Mouse (Mus musculus) heart, adult 9 months (tissue): ENCODE results near the gene 1700020A23Rik.

Experiments used
- DNase-seq, 2 experiments: peaks; one replicate each; pipeline ENCODE4 v3.0.0; 2022; ENCODE audit warnings: low spot score in 2 of 2

The 1700020A23Rik gene

GRCm38 (mm10) chr2:130411558-130412495 is 6.8 kb downstream of the 1700020A23Rik start:
- DNase-seq = peak; percentile 67 to 79

GRCm38 (mm10) chr2:130412775-130413174 is 7.7 kb downstream of the 1700020A23Rik start:
- no peak for DNase-seq

DNA sequence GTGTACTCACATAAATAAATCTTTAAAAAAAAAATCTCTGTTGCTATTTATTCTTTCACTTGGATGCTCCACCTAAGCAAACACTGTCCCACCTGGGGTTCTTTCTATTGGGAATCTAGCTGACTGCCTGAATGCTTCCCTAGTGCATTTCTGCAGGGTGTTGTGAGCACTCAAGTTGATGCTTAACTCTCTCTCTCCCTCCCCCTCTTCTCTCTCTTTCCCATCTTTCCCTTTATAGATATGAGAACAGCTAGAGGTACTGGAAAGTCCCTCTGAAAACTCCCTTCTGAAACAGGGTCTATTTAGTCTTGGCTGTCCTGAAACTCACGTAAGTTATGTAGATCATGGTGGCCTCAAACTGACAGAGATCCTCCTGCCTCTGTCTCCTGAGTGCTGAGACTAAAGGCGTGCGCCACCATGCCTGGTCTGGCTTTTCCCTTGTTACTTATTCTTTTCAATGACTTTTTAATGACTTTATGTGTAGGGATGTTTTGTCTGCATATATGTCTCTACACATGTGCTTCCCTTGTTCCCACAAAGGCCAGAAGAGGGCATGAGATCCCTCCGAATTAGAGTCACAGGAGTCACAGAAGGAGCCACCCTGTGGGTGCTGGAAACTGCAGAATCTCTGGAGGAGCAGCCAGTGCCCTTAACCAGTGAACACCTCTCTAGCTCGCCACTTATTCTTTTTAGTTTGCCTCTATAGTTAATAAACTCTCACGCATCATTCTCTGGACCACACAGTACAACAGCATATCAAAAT is 9.2 kb downstream of the 1700020A23Rik start:
- DNase-seq = no peak

DNA sequence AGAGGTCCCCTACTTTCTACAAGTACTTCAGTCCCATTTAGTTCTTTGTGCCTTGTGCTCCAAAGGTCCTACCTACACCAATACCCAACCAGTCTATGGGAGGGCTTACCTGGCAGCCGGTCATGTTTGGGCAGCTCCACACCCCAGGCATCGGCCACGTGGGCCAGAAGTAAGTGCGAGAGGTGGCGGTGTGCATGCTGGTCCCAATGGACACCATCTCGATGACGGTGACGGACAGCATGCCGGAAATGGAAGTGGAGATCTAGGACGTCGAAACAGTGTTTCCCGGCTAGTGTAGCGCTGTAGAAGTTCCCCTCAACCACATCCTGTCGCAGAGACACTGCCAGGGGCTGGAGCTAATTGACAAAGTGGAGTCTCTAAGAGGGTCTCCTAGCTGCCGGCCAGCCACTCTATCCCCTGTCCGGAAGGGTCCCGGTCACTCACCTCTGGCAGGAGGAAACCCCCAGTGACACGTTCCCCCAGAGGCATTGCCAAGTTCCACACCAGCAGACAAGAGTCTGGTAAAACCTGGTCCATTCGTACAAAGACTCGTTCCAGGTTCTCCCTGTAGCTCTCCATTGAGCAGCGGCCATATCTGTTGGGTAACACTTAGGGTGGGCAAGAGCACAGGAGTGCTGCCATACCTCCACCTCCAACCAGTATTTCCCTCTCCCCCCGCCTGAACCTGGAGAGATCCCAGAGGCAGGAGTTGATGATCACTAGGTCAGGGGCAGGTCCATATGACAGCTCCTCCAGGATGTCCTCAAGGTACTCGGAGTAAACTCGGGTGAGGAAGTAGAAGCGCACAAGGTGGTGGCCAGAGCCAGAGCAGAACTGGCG is 16.9 kb downstream of the 1700020A23Rik start:
- DNase-seq = no peak

- peak; percentile 69 to 75 for DNase-seq
These were observed 18.5 kb downstream of the 1700020A23Rik start for GRCm38 (mm10) chr2:130423397-130424125.

GRCm38 (mm10) chr2:130424126-130424853 is 19.2 kb downstream of the 1700020A23Rik start, which contains the start of the genes Vps16 and Pced1a:
Gene Vps16 (plus strand): TSS chr2:130424339.
Gene Pced1a (minus strand): TSS chr2:130424701.
- DNase-seq = peak; percentile 89 to 92

GRCm38 (mm10) chr2:130425112-130425511 is 20.1 kb downstream of the 1700020A23Rik start:
- DNase-seq = no peak

DNA sequence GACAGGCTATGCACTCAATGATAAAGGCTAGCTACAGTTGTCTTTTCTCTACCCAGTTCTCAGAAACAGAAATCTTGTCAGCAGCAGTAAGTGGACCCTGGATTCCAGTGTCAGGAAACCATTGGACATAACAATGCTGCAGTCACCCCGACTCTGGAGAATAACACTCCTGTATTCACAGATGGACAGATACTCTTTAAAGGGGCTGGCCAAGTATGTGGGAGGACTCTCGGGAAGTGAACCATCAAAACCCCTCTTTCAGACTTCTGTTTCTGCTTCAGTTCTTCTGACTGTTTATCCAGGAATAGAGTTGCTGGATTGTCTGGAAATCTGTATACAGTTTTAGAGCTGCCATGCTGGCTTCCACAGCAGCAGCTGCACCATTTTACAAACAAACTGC is 24.8 kb downstream of the 1700020A23Rik start:
- no peak for DNase-seq

GRCm38 (mm10) chr2:130430484-130430883 is 25.4 kb downstream of the 1700020A23Rik start:
- DNase-seq = no peak

GRCm38 (mm10) chr2:130432157-130432556 is 27.1 kb downstream of the 1700020A23Rik start:
- no peak for DNase-seq

DNA sequence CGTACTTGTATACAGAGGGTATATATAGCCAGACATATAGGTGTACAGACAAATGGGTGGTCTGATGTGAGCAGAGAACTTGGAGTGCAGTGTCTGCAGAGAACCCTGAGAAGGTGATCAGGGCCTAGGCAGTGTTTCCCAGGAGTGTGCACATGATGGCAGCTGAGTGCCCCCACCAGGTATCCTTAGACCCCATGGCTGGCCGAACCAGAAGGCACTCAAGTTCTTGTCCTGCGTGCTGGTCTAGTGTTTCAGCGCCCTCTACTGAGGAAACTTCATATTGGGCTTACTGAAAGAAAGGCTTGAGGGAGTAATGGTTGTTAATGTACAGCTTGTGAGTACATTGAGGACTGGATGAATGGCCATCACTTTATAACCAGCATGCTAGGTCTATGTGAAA is 28.1 kb downstream of the 1700020A23Rik start:
- DNase-seq = no peak

DNA sequence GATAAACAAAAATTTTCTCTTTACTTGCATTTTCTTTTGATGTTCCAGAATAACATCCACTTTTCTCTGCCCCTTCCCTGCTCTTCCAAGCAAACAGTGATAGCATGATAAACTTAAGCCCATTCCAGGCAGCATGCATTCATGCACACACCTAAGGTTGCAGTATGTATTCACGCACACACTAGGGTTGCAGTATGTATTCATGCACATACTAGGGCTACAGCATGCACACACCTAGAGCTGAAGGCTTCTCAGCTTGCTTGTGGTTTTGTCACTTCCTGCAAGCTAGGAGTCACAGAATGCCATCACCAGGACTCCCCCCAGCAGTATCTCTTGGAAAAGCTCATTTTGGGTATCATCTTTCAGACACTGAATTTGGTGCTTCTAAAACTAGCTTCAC is 31.7 kb downstream of the 1700020A23Rik start:
- no peak for DNase-seq

GRCm38 (mm10) chr2:130438861-130439260 is 33.8 kb downstream of the 1700020A23Rik start:
- no peak for DNase-seq

DNA sequence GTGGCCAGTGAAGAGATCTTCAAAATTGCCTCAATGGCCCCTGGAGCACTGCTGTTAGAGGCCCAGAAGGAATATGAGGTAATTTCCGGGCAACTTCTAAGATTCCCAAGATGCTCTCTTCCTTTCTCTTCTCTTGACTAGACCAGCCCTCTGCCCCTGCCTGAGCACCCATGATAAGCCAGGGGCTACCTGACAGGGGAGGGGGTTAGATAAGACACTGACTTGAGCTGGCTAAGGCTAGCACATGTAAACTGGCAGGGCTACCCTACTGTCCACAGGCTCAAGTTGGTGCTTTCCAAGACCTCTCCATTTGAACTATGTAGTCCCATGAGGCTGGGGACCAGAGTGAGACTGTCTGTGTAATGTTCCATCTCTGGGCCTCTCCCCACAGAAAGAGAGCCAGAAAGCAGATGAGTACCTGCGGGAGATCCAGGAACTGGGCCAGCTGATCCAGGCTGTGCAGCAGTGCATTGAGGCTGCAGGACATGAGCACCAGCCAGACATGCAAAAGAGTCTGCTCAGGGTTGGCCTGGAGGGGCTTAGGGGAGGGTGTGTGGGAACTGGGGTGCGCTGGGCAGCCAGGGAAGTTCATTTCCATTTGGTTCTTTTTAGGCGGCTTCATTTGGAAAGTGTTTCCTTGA is 34.9 kb downstream of the 1700020A23Rik start:
- DNase-seq = no peak

DNA sequence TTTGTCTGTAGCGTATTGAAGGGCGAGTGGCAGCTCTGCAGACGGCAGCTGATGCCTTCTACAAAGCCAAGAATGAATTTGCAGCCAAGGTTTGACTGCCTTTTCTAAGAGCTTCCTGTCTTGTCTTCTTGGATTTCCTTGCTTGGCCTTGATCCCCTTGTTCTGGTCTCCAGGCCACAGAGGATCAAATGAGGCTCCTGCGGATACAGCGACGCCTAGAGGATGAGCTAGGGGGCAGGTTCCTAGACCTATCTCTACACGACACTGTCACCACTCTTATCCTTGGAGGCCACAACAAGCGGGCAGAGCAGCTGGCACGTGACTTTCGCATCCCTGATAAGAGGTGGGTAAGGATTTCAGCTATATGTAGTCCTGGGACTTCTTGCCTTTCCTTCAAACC is 37.1 kb downstream of the 1700020A23Rik start:
- no peak for DNase-seq

DNA sequence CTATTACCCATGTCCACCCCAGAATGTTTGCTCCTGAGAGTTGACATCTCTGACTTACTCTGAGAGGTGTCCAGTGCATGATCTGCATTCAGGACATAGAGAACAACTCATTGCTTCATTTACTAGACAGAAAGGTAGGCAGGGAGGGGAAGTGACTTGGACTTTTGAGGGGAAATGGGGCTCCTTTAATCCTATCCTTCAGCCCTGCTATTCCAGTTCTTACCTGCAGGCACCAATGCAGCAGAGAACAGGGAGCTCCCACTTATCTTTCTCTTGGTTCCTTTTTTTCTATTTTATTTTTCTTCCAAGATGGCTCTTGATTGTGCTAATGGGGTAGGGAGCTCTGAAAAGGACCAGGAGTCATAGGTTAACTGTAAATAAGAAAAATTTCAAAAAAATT is 43.4 kb downstream of the 1700020A23Rik start:
- DNase-seq = no peak

- DNase-seq = peak; percentile 7 to 22
These were observed 44.1 kb downstream of the 1700020A23Rik start for GRCm38 (mm10) chr2:130449021-130449793.

DNA sequence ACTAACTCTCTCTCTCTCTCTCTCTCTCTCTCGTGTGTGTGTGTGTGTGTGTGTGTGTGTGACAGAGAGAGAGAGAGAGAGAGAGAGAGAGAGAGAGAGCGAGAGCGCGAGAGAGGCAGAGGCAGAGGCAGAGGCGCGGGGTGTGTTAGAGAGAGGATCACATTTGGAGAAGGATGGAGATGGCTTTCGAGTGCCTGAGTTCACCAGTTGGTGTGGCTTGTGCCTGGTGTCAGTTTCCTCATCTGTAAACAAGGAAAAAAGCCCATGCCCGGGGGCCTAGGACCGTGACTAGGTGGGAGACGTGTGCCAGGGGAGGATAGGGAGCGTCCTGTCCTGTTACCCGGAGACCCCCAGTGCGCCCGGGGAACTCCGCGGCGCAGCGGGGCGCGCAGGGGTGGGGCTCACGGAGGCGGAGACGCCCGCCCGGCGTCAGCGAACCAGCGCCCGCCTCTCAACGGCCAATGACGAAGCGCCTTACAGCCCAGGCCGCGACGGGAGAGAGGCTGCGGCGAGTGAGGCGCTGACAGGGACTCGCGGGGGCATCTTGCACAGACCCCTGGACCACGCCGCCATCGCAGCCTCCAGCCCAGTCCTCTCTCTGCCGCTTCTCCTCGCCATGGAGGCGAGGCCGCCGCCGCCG is 44.9 kb downstream of the 1700020A23Rik start, which contains the start of gene Ptpra:
Gene Ptpra (plus strand): TSS at position 485 of the 640 bp plus-strand sequence.
- peak; percentile 92 for DNase-seq
